Mouse (Mus musculus) embryo, embryonic 11 days (tissue): ENCODE measurements around the gene Cxcr4.

Source experiments
- DNase-seq: peaks from one replicate; pipeline ENCODE4 v3.0.0-alpha.2; 2015

Cxcr4 gene

GRCm38 (mm10) chr1:128567224-128568197, 24.6 kb downstream of the Cxcr4 start:
- DNase-seq: no peak

DNA sequence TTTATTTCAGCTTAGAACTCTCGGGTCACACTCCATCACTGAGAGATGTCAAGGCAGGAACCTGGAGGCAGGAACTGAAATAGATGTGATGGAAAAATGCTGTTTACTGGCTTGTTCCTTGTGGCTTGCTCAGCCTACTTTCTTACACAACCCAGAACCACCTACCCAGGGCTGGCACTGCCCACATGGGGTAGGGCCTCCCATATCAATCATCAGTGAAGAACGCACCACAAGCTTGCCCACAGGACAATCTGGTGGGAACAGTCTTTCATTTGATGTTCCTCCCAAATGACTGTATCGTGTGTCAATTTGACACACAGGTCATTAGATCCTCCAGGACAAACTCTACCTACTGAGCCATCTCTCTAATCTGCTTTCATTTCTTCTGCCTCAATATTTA, 28.2 kb downstream of the Cxcr4 start:
- no peak for DNase-seq

- DNase-seq: no peak
These were observed 30.7 kb downstream of the Cxcr4 start for GRCm38 (mm10) chr1:128561325-128561874.

DNA sequence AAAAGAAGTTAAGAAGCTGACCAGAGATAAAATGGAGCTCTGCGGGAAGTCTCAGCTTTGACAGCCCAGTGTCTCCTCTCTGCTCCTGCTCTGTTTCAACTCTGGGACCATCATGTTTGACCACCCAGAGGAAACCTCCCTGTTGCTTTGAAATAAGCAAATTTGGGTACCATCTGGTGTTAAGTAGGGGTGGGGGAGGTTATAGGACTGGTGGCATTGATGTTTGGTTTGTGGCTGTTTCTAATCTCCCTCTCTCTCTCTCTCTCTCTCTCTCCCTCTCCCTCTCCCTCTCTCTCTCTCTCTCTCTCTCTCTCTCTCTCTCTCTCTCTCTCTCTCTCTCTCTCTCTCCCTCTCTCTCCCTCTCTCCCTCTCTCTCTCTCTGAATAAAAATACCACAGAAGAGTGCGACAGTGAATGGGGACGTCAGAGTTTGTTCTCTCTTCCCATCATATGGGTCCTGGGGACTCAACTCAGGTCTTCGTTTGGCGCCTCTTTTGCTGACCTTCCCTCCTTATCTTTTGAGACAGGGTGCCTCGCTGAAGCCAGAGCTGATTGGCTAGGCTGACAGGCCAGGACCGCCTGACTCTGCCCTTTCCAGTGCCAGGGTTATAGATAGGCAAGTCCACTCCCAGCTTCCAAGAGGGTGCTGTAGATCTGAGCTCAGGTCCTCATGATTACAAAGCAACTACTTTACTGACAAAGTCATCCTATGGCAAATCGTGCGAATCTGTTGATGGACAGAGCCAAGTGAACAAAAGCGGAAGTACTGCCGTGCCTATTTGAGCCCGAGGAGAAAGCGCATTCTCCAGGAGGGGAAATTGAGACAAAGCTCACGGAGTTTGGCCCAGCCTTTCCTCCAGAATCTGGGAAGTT, 31.4 kb downstream of the Cxcr4 start:
- no peak for DNase-seq

- no peak for DNase-seq
These were observed 34.1 kb downstream of the Cxcr4 start for GRCm38 (mm10) chr1:128557953-128558352.

DNA sequence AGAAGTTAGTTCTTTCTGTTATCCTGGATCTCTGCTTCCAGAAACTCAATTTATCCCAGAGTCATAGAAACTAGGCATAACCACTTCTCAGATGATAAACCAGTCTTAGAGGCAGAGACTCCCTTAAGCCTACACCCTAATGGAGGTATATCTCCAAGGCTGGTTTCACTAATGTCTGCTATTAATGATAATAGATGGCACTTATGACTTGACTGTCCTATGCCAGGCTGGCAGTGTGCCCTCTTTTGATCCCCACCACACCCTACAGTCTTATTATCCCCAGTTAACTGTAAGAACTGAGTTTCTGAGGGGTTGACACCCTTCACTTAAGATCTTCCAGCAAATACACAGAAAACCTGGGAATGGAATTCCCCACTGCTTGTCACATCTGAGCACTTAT, 39.5 kb downstream of the Cxcr4 start:
- no peak for DNase-seq

DNA sequence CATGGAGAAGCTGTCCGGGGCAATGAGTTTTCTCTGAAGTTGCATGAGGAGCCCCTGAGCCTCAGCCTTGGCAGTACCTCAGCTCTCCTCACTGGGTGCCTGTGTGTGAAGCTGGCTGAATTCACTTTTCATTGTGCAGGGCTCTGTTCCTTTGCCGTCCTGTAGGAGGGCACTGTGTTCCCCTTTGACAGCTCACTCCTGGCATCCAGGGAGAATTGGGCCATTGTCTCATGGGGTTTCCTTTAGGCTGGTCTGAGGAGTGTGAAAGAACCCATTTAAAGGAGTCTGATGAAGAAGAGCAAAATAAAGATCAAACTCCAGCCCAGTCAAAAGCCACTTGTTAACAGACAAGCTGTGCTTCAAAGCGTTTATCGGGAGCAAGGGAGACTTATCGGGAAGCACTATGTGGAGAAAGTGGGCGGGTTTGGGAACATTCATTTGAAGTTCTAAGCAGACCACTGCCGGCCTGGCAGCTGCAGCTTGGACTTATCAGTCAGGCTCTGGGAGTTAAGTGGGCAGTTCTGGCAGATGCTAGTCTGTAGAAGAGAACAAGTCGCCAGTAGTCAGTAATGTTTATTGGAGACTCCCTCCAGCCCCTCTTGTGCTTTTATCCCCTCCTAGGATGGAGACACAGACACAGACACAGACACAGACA, 40.2 kb downstream of the Cxcr4 start:
- DNase-seq: peak; percentile 47

GRCm38 (mm10) chr1:128549442-128549841, 42.7 kb downstream of the Cxcr4 start:
- no peak for DNase-seq

DNA sequence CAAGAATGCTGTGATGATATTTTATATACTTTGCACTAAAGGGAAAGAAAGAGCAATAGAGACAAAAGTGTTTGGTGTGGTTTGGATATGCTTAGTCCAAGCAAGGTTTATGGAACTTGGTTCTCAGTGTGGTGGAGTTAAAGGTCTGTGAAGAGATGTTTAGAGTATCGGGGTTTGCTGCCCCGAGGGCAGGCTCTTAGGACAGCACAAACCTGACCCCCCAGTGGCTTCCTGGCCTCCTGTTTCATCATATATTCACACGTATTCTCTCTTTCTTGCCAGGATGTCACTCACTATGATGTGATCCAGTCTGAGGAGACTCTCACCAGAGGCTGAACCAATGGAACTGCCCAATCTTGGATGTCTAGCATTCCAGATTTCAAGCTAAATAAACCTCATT, 43.1 kb downstream of the Cxcr4 start:
- DNase-seq: no peak

DNA sequence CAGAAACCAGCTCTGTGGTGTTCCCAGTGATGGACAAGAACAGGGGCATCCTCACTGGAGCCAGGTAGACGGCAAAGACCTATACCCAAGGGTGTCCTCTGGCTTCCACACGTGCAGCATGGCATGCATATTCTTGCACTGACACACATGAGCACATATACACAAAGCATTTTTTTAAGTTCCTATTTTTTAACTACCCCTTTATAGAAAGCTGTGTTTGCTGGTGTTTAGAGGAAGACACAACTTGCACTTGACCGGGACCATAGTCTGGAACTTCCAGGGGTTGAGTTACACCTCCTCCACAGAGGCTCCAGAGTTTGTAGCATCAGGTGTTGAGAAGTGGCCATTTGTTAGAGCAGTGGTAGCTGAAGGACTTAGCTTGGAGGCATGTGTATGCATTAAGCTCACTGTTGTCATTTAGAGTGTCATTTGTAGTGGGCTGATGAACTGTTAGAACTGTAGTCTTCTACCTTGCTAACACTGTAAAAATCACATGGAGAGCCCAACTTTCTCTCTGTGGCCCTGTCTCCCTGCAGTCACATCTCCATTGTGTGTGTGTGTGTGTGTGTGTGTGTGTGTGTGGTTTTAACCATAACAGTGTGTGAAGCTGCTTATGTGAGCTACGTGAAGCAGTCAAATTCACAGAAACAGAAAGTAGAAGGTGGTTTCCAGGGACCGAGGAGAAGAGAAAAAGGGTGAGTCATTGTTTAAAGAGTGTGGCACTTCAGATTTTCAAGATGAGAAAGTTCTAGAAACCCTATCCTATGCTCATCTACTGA, 43.7 kb downstream of the Cxcr4 start:
- no peak for DNase-seq

- DNase-seq: no peak
These were observed 46.4 kb downstream of the Cxcr4 start for GRCm38 (mm10) chr1:128545672-128546071.

GRCm38 (mm10) chr1:128543137-128543536, 49.0 kb downstream of the Cxcr4 start:
- DNase-seq: no peak

- no peak for DNase-seq
These were observed 49.5 kb downstream of the Cxcr4 start for GRCm38 (mm10) chr1:128542555-128542954.

DNA sequence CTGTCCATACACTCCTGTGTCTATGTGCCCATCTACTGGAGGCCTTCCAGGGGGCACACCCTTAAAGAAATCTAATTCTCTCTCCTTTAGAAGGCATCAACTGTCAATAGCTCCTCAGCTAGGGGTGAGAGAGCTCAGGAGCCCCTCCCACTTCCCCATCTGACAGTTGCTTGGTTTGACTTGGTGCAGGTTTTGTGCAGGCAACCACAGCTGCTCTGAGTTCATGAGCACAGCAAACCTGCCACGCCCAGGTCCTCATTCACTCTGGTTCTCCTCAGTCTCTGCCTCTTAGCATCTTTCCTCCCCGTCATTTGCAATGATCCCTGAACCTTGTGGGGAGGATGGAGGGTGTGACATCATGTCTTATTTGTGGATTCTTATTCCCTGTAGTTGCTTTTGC, 51.9 kb downstream of the Cxcr4 start:
- no peak for DNase-seq

- DNase-seq: no peak
These were observed 52.5 kb downstream of the Cxcr4 start for GRCm38 (mm10) chr1:128539555-128539954.
